Mouse (Mus musculus) small intestine, adult 2 months (tissue): ENCODE data around the gene Zmynd10. TPM values are rescaled to one million over a fixed set of nuclear protein-coding genes. Genes with fewer than 3 reads are reported as not detected.

Experiments used
- H3K27ac ChIP-seq: fragments of 200-500 bp; 2 replicates; pipeline ENCODE4 v1.5.1; 2012; ENCODE audit warnings: low read depth, low read length, control low read depth, inconsistent platforms; ENCODE audit not compliant: insufficient read depth
- H3K27me3 ChIP-seq: fragments of 200-500 bp; 2 replicates; pipeline ENCODE4 v1.6.1; 2012; ENCODE audit warnings: mild to moderate bottlenecking, moderate library complexity, low read length, inconsistent platforms; ENCODE audit not compliant: control insufficient read depth, insufficient read depth
- H3K36me3 ChIP-seq: fragments of 200-500 bp; 2 replicates; pipeline ENCODE4 v1.6.1; 2012; ENCODE audit warnings: mild to moderate bottlenecking, low read length, control low read depth, inconsistent platforms; ENCODE audit not compliant: control insufficient read depth, insufficient read depth
- H3K4me1 ChIP-seq: fragments of 200-500 bp; 2 replicates; pipeline ENCODE4 v1.6.1; 2012; ENCODE audit warnings: low read length, inconsistent platforms, mixed read lengths; ENCODE audit not compliant: control insufficient read depth, insufficient read depth, insufficient read length
- H3K4me3 ChIP-seq: fragments of 200-500 bp; 2 replicates; pipeline ENCODE4 v1.5.1; 2012; ENCODE audit warnings: low read depth, mild to moderate bottlenecking, control low read depth, inconsistent platforms, low read length, moderate library complexity
- CTCF ChIP-seq: fragments of 200-500 bp; IDR thresholded peaks from 2 replicates; pipeline ENCODE4 v1.5.1; 2012; ENCODE audit warnings: low read depth, mild to moderate bottlenecking, control low read depth, inconsistent platforms, low read length, moderate library complexity, mixed read lengths; ENCODE audit not compliant: insufficient replicate concordance, insufficient read length; ENCODE audit errors: extremely low read depth
- POLR2A ChIP-seq: fragments of 200-500 bp; IDR thresholded peaks from 2 replicates; pipeline ENCODE4 v1.6.1; 2012; ENCODE audit warnings: low read depth, mild to moderate bottlenecking, control low read depth, inconsistent platforms, low read length, moderate library complexity
- WGBS: fragments of 180-500 bp; shearing (Covaris S2); methylation state at CpG from one replicate; pipeline ENCODE4 v1.1.7; 2018; 5-methylcytosine and 5-hydroxymethylcytosine counted together
- polyA plus RNA-seq: library from polyadenylated mRNA; depleted of rRNA; stranded (reverse); fragments of >200 nt; gene quantifications from 2 replicates; pipeline ENCODE4 v1.2.3, GENCODE M21; 2012

The Zmynd10 gene
- polyA plus RNA-seq, 1 experiment, result 0.32 TPM

GRCm38 (mm10) chr9:107512326-107512725, 34.8 kb upstream of the Zmynd10 start:
- H3K4me3 ChIP-seq, result no peak overlapping the region
- H3K27me3 ChIP-seq, result no peaks in the 10 kb centered on the region
- 86% methylated on average over 16 of the region's 16 CpGs for WGBS
- H3K27ac ChIP-seq, result no peak overlapping the region
- no peaks in the 10 kb centered on the region for H3K4me1 ChIP-seq
- no peak for TF ChIP-seq CTCF
- no peaks in the 10 kb centered on the region for H3K36me3 ChIP-seq

- 19% methylated on average over 14 of the region's 14 CpGs for WGBS
- no peak overlapping the region for H3K4me3 ChIP-seq
- no peaks in the 10 kb centered on the region for H3K36me3 ChIP-seq
- no peaks in the 10 kb centered on the region for H3K27me3 ChIP-seq
- H3K4me1 ChIP-seq, result no peaks in the 10 kb centered on the region
- H3K27ac ChIP-seq, result no peak overlapping the region
- TF ChIP-seq CTCF (peak; percentile 98), POLR2A (no peak)
These were observed 32.7 kb upstream of the Zmynd10 start for GRCm38 (mm10) chr9:107514303-107514955.

- Histone ChIP-seq H3K27me3 (no peaks in the 10 kb centered on the region), H3K4me1 (peaks cover 16% of the 10 kb centered on the region), H3K27ac (no peak overlapping the region), H3K36me3 (no peaks in the 10 kb centered on the region), H3K4me3 (no peak overlapping the region)
- 70% methylated on average over 6 of the region's 6 CpGs for WGBS
- TF ChIP-seq POLR2A, result no peak
- TF ChIP-seq CTCF, result no peak
These were observed 26.8 kb upstream of the Zmynd10 start for GRCm38 (mm10) chr9:107520331-107520730.

GRCm38 (mm10) chr9:107521190-107521589, 25.9 kb upstream of the Zmynd10 start:
- 0 out of 2 replicates have a peak, but pooled peaks cover under 1% of the 10 kb centered on the region for H3K27me3 ChIP-seq

GRCm38 (mm10) chr9:107521711-107522399, 25.2 kb upstream of the Zmynd10 start:
- H3K36me3 ChIP-seq, result no peaks in the 10 kb centered on the region
- H3K27ac ChIP-seq, result no peak overlapping the region
- no peak for TF ChIP-seq CTCF
- TF ChIP-seq POLR2A, result no peak
- peaks cover 6% of the 10 kb centered on the region for H3K27me3 ChIP-seq
- 18% methylated on average over 25 of the region's 25 CpGs for WGBS
- peaks cover 24% of the 10 kb centered on the region for H3K4me1 ChIP-seq
- peak overlapping the region; percentile 10 for H3K4me3 ChIP-seq

More at GRCm38 (mm10) chr9:107521190-107521589, 25.9 kb upstream of the Zmynd10 start:
- 48% methylated on average over 5 of the region's 5 CpGs for WGBS
- Histone ChIP-seq H3K4me1 (peaks cover 17% of the 10 kb centered on the region), H3K27ac (no peak overlapping the region), H3K4me3 (no peak overlapping the region), H3K36me3 (no peaks in the 10 kb centered on the region)
- no peak for TF ChIP-seq POLR2A
- no peak for TF ChIP-seq CTCF

GRCm38 (mm10) chr9:107522400-107522711, 24.7 kb upstream of the Zmynd10 start:
- H3K4me1 ChIP-seq, result peaks cover 27% of the 10 kb centered on the region
- H3K27ac ChIP-seq, result no peak overlapping the region
- H3K27me3 ChIP-seq, result peaks cover 11% of the 10 kb centered on the region
- H3K4me3 ChIP-seq, result no peak overlapping the region
- H3K36me3 ChIP-seq, result no peaks in the 10 kb centered on the region
- no peak for TF ChIP-seq CTCF
- TF ChIP-seq POLR2A, result no peak
- 7% methylated on average over 2 of the region's 2 CpGs for WGBS

- Histone ChIP-seq H3K27ac (no peak overlapping the region), H3K36me3 (no peaks in the 10 kb centered on the region), H3K4me3 (peak overlapping the region; percentile 54), H3K4me1 (peaks cover 27% of the 10 kb centered on the region), H3K27me3 (peaks cover 15% of the 10 kb centered on the region)
- TF ChIP-seq POLR2A (no peak), CTCF (no peak)
- 8% methylated on average over 44 of the region's 44 CpGs for whole genome bisulfite sequencing
These were observed 20.7 kb upstream of the Zmynd10 start for GRCm38 (mm10) chr9:107526198-107527026.
